Mouse (Mus musculus) embryo, embryonic 10.5 days (tissue): Measurements from ENCODE around the gene Mon1a.
A peak's percentile ranks its signal among the peaks of the same experiment; 100 is the strongest.

Experiments
- DNase-seq: peaks from one replicate; pipeline ENCODE4 v3.0.0-alpha.2; 2015; ENCODE audit warnings: low spot score

Gene Mon1a

GRCm38 (mm10) chr9:107887804-107888266, at the start of gene Mon1a:
TSS of gene Mon1a (plus strand) at chr9:107888151.
- DNase-seq = peak; percentile 92

- no peak for DNase-seq
These were observed 49.1 kb upstream of the Mon1a start for GRCm38 (mm10) chr9:107838869-107839268.

GRCm38 (mm10) chr9:107842709-107843108, 45.2 kb upstream of the Mon1a start:
- no peak for DNase-seq

GRCm38 (mm10) chr9:107848922-107849321, 39.0 kb upstream of the Mon1a start:
- no peak for DNase-seq

- no peak for DNase-seq
These were observed 29.6 kb upstream of the Mon1a start for GRCm38 (mm10) chr9:107858343-107858742.

- DNase-seq = no peak
These were observed 23.5 kb upstream of the Mon1a start for GRCm38 (mm10) chr9:107864493-107864892.

- no peak for DNase-seq
These were observed 21.9 kb upstream of the Mon1a start for GRCm38 (mm10) chr9:107866081-107866480.

GRCm38 (mm10) chr9:107872350-107873098, 15.4 kb upstream of the Mon1a start:
- DNase-seq = peak; percentile 97

- no peak for DNase-seq
These were observed 14.8 kb upstream of the Mon1a start, which contains the start of gene Rbm6 for GRCm38 (mm10) chr9:107873137-107873536. TSS of gene Rbm6 (minus strand) at chr9:107873237.

GRCm38 (mm10) chr9:107880411-107880810, 7.5 kb upstream of the Mon1a start:
- DNase-seq = no peak

GRCm38 (mm10) chr9:107888267-107888850, 408 bp downstream of the Mon1a start:
- peak; percentile 48 for DNase-seq

- no peak for DNase-seq
These were observed 2.3 kb downstream of the Mon1a start for GRCm38 (mm10) chr9:107890260-107890659.

- DNase-seq = no peak
These were observed 3.1 kb downstream of the Mon1a start for GRCm38 (mm10) chr9:107891023-107891422.

- no peak for DNase-seq
These were observed 10.6 kb downstream of the Mon1a start for GRCm38 (mm10) chr9:107898563-107898962.

GRCm38 (mm10) chr9:107899855-107900254, 11.9 kb downstream of the Mon1a start:
- no peak for DNase-seq

- peak; percentile 89 for DNase-seq
These were observed 13.1 kb downstream of the Mon1a start for GRCm38 (mm10) chr9:107900840-107901626.

- DNase-seq = no peak
These were observed 13.6 kb downstream of the Mon1a start for GRCm38 (mm10) chr9:107901627-107901914.

- DNase-seq = peak; percentile 96
These were observed 16.8 kb downstream of the Mon1a start for GRCm38 (mm10) chr9:107904726-107905125.

- DNase-seq = peak; percentile 80
These were observed 18.5 kb downstream of the Mon1a start, which contains the start of gene Mst1r for GRCm38 (mm10) chr9:107906252-107906966. TSS of gene Mst1r (plus strand) at chr9:107906873.

- no peak for DNase-seq
These were observed 19.2 kb downstream of the Mon1a start for GRCm38 (mm10) chr9:107906967-107907800.

GRCm38 (mm10) chr9:107907801-107908120, 19.8 kb downstream of the Mon1a start:
- DNase-seq = no peak
